Mouse (Mus musculus) stomach, embryonic 16.5 days (tissue): ENCODE measurements around the gene Ccser2. TPM values are rescaled to one million over a fixed set of nuclear protein-coding genes. Genes with fewer than 3 reads are reported as not detected.

ENCODE experiments used
- ATAC-seq: fragments of 200-750 bp; cut with Nextera tagmentation; 2 replicates; pipeline ENCODE4 v1.8.0; 2017; ENCODE audit warnings: moderate number of reproducible peaks, moderate TSS enrichment; ENCODE audit not compliant: insufficient read depth, low FRiP score
- H3K27ac ChIP-seq: fragments of 300-500 bp; sonication (generic); 2 replicates; pipeline ENCODE4 v1.5.1; 2014; ENCODE audit warnings: low read length
- H3K27me3 ChIP-seq: fragments of 300-500 bp; sonication (generic); 2 replicates; pipeline ENCODE4 v1.6.1; 2014; ENCODE audit warnings: low read length, control low read depth, mixed read lengths; ENCODE audit not compliant: control insufficient read depth, insufficient read depth
- H3K36me3 ChIP-seq: fragments of 300-500 bp; sonication (generic); 2 replicates; pipeline ENCODE4 v1.6.1; 2014; ENCODE audit warnings: low read length; ENCODE audit not compliant: control insufficient read depth, insufficient read depth
- H3K4me1 ChIP-seq: fragments of 300-500 bp; sonication (generic); 2 replicates; pipeline ENCODE4 v1.6.1; 2014; ENCODE audit warnings: low read length, control low read depth, mixed read lengths; ENCODE audit not compliant: control insufficient read depth, insufficient read depth
- H3K4me2 ChIP-seq: fragments of 300-500 bp; sonication (generic); 2 replicates; pipeline ENCODE4 v1.6.1; 2014; ENCODE audit warnings: low read depth, low read length, mixed read lengths
- H3K4me3 ChIP-seq: fragments of 300-500 bp; sonication (generic); replicated peaks from 2 replicates; pipeline ENCODE4 v1.5.1; 2014; ENCODE audit warnings: mild to moderate bottlenecking, low read length
- H3K9ac ChIP-seq: fragments of 300-500 bp; sonication (generic); 2 replicates; pipeline ENCODE4 v1.6.1; 2014; ENCODE audit warnings: low read length
- H3K9me3 ChIP-seq: fragments of 300-500 bp; sonication (generic); replicated peaks from 2 replicates; pipeline ENCODE4 v1.6.1; 2016; ENCODE audit warnings: low read length, control low read depth; ENCODE audit not compliant: control insufficient read depth
- WGBS: fragments of 180-500 bp; shearing (Covaris S2); extraction: QIAGEN DNeasy Blood & Tissue Kit; methylation state at CpG from one replicate; pipeline ENCODE4 v1.1.7; 2014; 5-methylcytosine and 5-hydroxymethylcytosine counted together
- polyA plus RNA-seq: library from polyadenylated mRNA; unstranded; fragments of >200 nt; fragmentation: Nextera tagmentation; extraction: Ambion mirVana; gene quantifications from 2 replicates; pipeline ENCODE4 v1.2.1, GENCODE M21; 2015

The Ccser2 gene
- polyA plus RNA-seq, 1 experiment from 2014 or later, result 26.0 TPM

DNA sequence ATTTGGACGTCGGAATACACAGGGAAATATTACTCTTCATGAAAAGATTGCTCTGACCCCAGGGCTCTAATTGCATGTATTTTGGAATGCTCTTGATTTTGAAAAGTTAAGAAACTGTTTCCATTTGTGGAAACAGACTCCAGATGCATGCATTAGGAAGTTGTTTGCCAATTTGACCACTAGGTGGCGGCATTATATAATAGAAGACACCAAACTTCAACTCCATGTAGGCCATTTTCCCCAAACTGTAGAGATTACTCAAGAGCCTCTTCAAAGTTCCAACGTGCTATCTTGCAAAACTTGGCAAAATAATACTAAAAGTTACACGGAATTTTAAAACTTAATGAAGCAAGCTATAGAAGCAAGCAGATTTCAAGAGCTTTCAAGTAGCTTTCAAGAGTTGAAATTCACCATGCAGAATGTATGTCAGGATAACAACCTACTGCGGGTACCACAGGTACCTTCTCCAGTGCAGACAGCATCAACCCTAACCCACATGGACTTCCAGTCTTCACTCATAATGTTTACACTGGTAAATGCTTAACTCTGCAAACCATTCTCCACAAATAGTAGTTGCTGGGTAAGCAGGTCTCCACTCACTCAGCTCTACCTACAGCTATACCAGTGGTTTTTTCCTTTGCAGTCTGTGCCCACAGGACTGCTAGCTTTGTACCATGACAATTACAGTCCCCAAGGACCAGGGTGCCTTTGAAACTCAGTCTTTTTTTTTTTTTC lies 101.4 kb downstream of the Ccser2 start:
- no peaks in the 10 kb centered on the region for H3K27me3 ChIP-seq
- H3K27ac ChIP-seq, result no peak overlapping the region
- no peak overlapping the region for H3K4me3 ChIP-seq
- ATAC-seq, result no peak
- no peak overlapping the region for H3K9ac ChIP-seq
- H3K4me2 ChIP-seq, result no peak overlapping the region
- no peaks in the 10 kb centered on the region for H3K9me3 ChIP-seq
- WGBS, result 17% methylated on average over 6 of the region's 6 CpGs
- H3K4me1 ChIP-seq, result no peaks in the 10 kb centered on the region
- H3K36me3 ChIP-seq, result no peaks in the 10 kb centered on the region

GRCm38 (mm10) chr14:36863877-36864489 lies 104.6 kb downstream of the Ccser2 start:
- no peak overlapping the region; the same call in 1 of the 2 replicates for H3K9ac ChIP-seq
- WGBS, result 23% methylated on average over 15 of the region's 15 CpGs

DNA sequence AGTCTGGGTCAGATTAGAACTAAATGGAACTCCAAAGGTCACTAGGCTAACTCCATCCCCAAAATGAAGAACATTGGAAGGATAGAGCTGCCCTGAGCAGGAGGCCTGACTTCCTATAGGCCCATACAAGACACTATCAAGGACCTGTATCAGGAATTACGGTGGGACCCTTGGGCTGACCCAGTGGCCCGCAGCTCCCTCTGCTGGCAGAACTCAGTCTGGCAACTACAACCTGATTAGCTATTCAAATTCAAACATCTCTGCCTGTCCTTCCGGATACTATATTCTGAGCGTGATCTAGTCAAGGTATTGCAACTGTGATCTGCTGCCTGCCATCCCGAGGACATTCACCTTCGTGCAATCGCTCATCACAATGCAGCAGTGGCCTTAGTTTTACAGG lies 106.2 kb downstream of the Ccser2 start:
- no peaks in the 10 kb centered on the region for H3K27me3 ChIP-seq
- no peaks in the 10 kb centered on the region for H3K36me3 ChIP-seq
- no peaks in the 10 kb centered on the region for H3K9me3 ChIP-seq
- H3K4me1 ChIP-seq, result no peaks in the 10 kb centered on the region
- H3K4me3 ChIP-seq, result no peak overlapping the region
- 22% methylated on average over 7 of the region's 7 CpGs for WGBS
- no peak overlapping the region for H3K9ac ChIP-seq
- ATAC-seq, result no peak
- H3K27ac ChIP-seq, result no peak overlapping the region
- H3K4me2 ChIP-seq, result no peak overlapping the region

More at GRCm38 (mm10) chr14:36863877-36864489, 104.6 kb downstream of the Ccser2 start:
- no peaks in the 10 kb centered on the region for H3K27me3 ChIP-seq
- H3K4me2 ChIP-seq, result peak overlapping the region; percentile 38
- H3K4me3 ChIP-seq, result peak overlapping the region; percentile 13
- H3K36me3 ChIP-seq, result no peaks in the 10 kb centered on the region
- H3K27ac ChIP-seq, result no peak overlapping the region
- ATAC-seq, result peak; percentile 49; the same call in 1 of the 2 replicates
- H3K9me3 ChIP-seq, result no peaks in the 10 kb centered on the region
- H3K4me1 ChIP-seq, result no peaks in the 10 kb centered on the region

DNA sequence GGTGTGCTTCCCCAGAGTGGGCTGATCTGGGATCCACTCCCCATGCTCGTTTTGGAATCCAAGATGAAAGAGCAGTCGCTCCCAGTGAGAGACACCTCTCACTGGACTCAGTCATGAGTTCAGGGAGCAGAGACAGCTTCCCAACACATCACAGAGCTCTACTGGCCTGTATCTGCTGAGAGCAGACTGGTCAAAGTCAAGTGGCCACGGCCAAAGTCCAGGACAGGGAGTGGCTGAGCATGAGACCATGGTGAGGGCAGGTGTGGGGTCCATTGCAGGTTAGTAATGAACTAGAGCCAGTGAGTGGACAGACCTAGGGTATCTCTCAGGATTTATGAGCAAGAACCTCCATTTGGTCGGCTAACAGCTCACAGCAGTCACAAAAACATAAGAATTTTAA lies 109.6 kb downstream of the Ccser2 start:
- Histone ChIP-seq H3K4me2 (no peak overlapping the region), H3K9ac (no peak overlapping the region), H3K27ac (no peak overlapping the region), H3K27me3 (no peaks in the 10 kb centered on the region), H3K9me3 (no peaks in the 10 kb centered on the region), H3K4me1 (no peaks in the 10 kb centered on the region), H3K36me3 (no peaks in the 10 kb centered on the region), H3K4me3 (no peak overlapping the region)
- 63% methylated on average over 4 of the region's 4 CpGs for WGBS
- ATAC-seq, result no peak

DNA sequence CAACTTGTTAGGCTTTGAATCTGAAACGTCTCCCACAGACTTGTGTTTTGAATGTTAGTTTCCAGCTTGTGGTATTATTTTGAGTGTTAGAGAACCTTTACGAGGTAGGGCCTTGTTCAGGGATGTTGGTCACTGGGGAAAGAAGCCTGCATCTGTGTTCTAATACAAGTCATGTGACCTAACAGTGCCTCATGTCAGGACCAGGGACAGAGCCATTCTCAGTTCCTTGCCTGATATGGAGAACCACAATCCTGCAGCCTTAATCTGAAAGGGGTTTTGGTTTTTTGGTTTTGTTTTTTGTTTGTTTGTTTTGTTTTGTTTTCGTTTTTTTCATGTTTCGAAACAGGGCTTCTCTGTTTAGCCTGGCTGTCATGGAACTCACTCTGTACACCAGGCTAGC lies 115.6 kb downstream of the Ccser2 start:
- Histone ChIP-seq H3K27ac (no peak overlapping the region), H3K9me3 (no peaks in the 10 kb centered on the region), H3K4me2 (no peak overlapping the region), H3K36me3 (no peaks in the 10 kb centered on the region), H3K4me3 (no peak overlapping the region), H3K9ac (no peak overlapping the region), H3K27me3 (no peaks in the 10 kb centered on the region), H3K4me1 (no peaks in the 10 kb centered on the region)
- no peak for ATAC-seq
- 51% methylated on average over 4 of the region's 4 CpGs for WGBS

DNA sequence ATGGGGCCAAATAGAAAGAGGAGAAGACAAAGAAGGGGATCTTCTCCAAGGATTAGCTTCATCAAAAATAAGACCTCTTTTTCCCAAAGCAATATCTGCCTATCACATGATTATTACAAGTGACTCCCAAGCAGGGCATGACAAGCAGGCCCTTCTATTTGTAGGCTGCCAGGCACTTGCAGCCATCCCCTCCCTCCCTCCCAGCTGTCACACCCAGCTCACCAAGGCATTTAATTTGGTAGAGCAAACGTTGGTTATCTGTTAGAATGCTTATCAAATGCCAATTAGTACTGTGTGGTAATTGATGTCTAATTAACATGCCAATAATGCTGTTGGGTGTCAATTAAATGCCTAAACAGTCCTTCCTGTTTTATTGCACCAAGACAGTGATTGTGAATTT lies 119.7 kb downstream of the Ccser2 start:
- no peaks in the 10 kb centered on the region for H3K9me3 ChIP-seq
- no peak overlapping the region for H3K4me3 ChIP-seq
- H3K9ac ChIP-seq, result no peak overlapping the region
- no peak overlapping the region for H3K4me2 ChIP-seq
- H3K27me3 ChIP-seq, result no peaks in the 10 kb centered on the region
- H3K27ac ChIP-seq, result no peak overlapping the region
- ATAC-seq, result no peak
- 20% methylated on average over 1 of the region's 1 CpGs for WGBS
- H3K4me1 ChIP-seq, result no peaks in the 10 kb centered on the region
- H3K36me3 ChIP-seq, result no peaks in the 10 kb centered on the region

Other genes with a start within 250 kb of the Ccser2 start
- gene Rgr, start 80.2 kb upstream of the Ccser2 start, polyA plus RNA-seq, result not detected in 2 replicates
- gene Lrit1, start 86.1 kb upstream of the Ccser2 start, polyA plus RNA-seq, result not detected in 2 replicates
- gene Lrit2, start 99.2 kb upstream of the Ccser2 start, polyA plus RNA-seq, result not detected in 2 replicates
- 0.27 and 0.32 TPM in 2 replicates for gene Cdhr1, start 129.6 kb upstream of the Ccser2 start, polyA plus RNA-seq
- gene 2610528A11Rik, start 145.2 kb upstream of the Ccser2 start, polyA plus RNA-seq, result 11.8 and 20.9 TPM in 2 replicates
- 242 and 244 TPM in 2 replicates for gene Ghitm, start 166.5 kb upstream of the Ccser2 start, polyA plus RNA-seq